Mouse (Mus musculus): Measurements from ENCODE around the gene Cdc6. TPM values are rescaled to one million over a fixed set of nuclear protein-coding genes. Genes with fewer than 3 reads are reported as not detected.

Cdc6 gene
- polyA plus RNA-seq, 1 experiment = 11.8 TPM

DNA sequence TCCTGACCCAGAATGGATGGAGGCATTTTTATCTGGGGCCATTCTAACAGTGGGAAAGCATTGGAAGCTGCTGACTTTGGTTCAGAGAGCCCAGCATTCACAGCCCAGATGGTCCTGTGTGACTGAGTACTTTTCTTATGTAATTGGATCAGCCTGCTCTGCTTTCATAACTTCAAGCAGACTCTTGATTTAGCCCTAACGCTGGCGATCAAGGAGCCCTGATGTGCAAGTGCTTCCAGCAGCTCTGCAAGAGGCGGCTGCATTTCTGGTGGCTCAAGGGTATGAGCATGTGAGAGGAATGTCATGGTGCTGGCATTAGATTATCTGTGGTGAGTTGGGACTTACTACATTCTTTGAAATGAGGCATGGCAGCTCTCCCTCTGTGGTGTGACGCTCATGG, 35.6 kb upstream of the Cdc6 start:
- Histone ChIP-seq H3K4me1 (ENCODE audit: control insufficient read depth, insufficient read depth, low read length) (no peaks in the 10 kb centered on the region; the same call in 1 of the 2 replicates), H3K4me3 (ENCODE audit: insufficient read depth, low read length) (no peak overlapping the region), H3K27ac (ENCODE audit: insufficient read depth, low read length) (0 out of 2 replicates have a peak overlapping the region, but pooled peaks have one; percentile 1)
- TF ChIP-seq POLR2A (IDR thresholded peaks at IDR 0.05; ENCODE audit: low read depth, low read length) = no peak
- TF ChIP-seq CTCF (IDR thresholded peaks at IDR 0.05; ENCODE audit: borderline replicate concordance, insufficient read depth, low read length) = no peak

DNA sequence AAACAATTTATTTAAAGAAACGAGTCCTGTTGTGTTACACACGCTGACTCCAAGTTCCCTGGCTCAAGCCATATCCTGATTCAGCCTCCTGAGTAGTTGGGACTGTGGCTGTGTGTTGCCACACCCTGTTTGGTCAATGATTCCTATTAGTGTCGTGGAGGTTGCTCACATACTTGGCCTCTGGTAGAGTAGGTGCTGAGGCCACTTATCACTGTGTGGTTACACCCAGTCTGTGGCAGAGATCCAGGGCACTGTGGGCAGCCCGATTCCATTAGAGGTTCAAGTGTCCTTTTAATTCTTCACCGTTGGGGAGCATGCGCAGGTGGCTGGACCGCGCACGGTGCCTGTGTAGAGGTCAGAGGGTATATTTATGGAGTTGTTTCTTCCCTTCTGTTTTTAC, 33.7 kb upstream of the Cdc6 start:
- Histone ChIP-seq H3K4me1 (ENCODE audit: control insufficient read depth, insufficient read depth, low read length) (no peaks in the 10 kb centered on the region; the same call in 1 of the 2 replicates), H3K27ac (ENCODE audit: insufficient read depth, low read length) (no peak overlapping the region), H3K4me3 (ENCODE audit: insufficient read depth, low read length) (no peak overlapping the region)
- TF ChIP-seq POLR2A (IDR thresholded peaks at IDR 0.05; ENCODE audit: low read depth, low read length) = no peak
- TF ChIP-seq CTCF (IDR thresholded peaks at IDR 0.05; ENCODE audit: borderline replicate concordance, insufficient read depth, low read length) = no peak

DNA sequence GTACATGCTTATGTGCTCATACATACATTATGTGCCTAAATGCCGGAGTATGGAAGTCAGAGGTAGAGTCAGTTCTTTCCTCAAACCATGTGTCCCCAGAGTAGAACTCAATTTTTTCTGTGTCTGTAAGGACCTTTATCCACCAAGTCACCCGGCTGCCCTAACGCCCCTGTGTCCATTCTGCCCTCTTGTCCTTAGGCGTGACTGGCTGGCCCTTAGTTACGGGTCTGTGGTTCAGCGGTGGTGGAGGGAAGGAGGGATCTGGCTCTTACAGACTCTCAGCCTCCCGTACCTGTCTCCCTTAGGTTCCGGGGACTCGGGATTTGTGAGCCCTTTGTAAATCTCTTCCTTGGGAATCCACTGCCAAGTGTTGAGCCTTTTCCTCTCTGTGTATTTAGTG, 30.6 kb upstream of the Cdc6 start:
- no peak overlapping the region for H3K4me3 ChIP-seq (ENCODE audit: insufficient read depth, low read length)
- H3K27ac ChIP-seq (ENCODE audit: insufficient read depth, low read length) = no peak overlapping the region
- H3K4me1 ChIP-seq (ENCODE audit: control insufficient read depth, insufficient read depth, low read length) = no peaks in the 10 kb centered on the region; the same call in 1 of the 2 replicates
- TF ChIP-seq POLR2A (IDR thresholded peaks at IDR 0.05; ENCODE audit: low read depth, low read length) (no peak), CTCF (IDR thresholded peaks at IDR 0.05; ENCODE audit: borderline replicate concordance, insufficient read depth, low read length) (no peak)

DNA sequence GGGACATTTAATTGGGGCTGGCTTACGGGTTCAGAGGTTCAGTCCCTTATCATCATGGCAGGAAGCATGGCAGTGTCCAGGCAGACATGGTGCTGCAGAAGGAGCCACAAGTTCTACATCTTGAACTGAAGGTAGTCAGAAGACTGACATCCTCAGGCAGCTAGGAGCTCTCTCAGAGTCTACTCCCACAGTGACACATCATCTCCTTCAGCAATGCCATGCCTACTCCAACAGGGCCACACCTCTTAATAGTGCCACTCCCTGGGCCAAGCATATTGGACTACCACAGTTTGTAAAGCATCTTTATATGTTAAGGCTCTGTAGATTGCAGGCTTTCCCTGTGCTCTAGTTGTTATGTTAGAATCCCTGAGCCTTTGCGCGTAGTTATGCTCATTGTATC, 19.9 kb upstream of the Cdc6 start:
- no peak overlapping the region for H3K27ac ChIP-seq (ENCODE audit: insufficient read depth, low read length)
- no peak overlapping the region for H3K4me3 ChIP-seq (ENCODE audit: insufficient read depth, low read length)
- TF ChIP-seq CTCF (IDR thresholded peaks at IDR 0.05; ENCODE audit: borderline replicate concordance, insufficient read depth, low read length) = no peak
- no peak for TF ChIP-seq POLR2A (IDR thresholded peaks at IDR 0.05; ENCODE audit: low read depth, low read length)
- no peaks in the 10 kb centered on the region for H3K4me1 ChIP-seq (ENCODE audit: control insufficient read depth, insufficient read depth, low read length)

DNA sequence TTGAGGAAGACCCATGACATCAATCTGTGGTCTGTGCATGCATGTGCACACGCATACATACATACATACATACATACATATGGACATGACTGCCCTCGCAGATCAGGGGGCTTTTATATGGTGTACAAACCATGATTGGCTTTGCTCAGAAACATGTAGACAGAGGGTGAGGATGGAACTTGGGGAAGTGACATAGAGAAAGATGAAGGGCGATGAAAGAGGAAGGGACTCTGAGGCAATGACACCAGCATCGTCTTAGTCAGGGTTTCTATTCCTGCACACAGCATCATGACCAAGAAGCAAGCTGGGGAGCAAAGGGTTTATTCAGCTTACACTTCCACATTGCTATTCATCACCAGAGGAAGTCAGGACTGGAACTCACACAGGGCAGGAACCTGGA, 18.5 kb upstream of the Cdc6 start:
- no peak overlapping the region for H3K4me3 ChIP-seq (ENCODE audit: insufficient read depth, low read length)
- H3K4me1 ChIP-seq (ENCODE audit: control insufficient read depth, insufficient read depth, low read length) = no peaks in the 10 kb centered on the region
- TF ChIP-seq CTCF (IDR thresholded peaks at IDR 0.05; ENCODE audit: borderline replicate concordance, insufficient read depth, low read length) (no peak), POLR2A (IDR thresholded peaks at IDR 0.05; ENCODE audit: low read depth, low read length) (no peak)
- no peak overlapping the region for H3K27ac ChIP-seq (ENCODE audit: insufficient read depth, low read length)

DNA sequence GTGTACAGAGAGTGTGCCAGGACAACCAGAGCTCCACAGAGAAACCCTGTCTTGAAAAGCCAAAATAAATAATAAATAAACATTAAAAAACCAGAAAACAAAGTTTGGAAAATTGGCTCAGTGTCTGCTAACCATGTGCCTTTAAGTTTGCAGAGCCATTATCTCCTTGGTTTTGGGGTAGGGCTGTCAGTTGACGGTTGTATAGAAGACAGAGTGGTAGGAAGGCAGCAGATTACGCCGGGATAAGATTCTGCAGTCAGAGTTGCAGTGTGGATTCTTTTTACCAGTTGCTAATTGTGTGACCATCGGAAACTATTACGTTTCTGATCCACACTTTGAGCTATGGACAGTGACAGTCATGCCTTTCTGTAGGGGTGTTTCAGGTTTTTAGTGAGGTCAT, 17.6 kb upstream of the Cdc6 start:
- Histone ChIP-seq H3K27ac (ENCODE audit: insufficient read depth, low read length) (no peak overlapping the region), H3K4me3 (ENCODE audit: insufficient read depth, low read length) (no peak overlapping the region), H3K4me1 (ENCODE audit: control insufficient read depth, insufficient read depth, low read length) (no peaks in the 10 kb centered on the region)
- TF ChIP-seq POLR2A (IDR thresholded peaks at IDR 0.05; ENCODE audit: low read depth, low read length) (no peak), CTCF (IDR thresholded peaks at IDR 0.05; ENCODE audit: borderline replicate concordance, insufficient read depth, low read length) (no peak)

DNA sequence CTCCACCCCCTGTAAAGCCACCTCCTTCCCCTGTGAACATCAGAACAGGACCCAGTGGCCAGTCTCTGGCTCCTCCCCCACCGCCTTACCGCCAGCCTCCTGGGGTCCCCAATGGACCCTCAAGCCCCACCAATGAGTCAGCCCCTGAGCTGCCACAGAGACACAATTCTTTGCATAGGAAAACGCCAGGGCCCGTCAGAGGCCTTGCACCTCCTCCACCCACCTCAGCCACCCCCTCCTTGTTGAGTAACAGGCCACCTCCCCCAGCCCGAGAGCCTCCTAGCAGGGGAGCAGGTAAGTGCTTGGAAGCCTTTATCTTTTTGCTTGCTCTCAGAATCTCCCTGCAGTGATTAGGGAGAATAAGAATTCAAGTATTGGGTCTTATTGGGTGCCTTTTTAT, 15.2 kb upstream of the Cdc6 start:
- no peaks in the 10 kb centered on the region for H3K4me1 ChIP-seq (ENCODE audit: control insufficient read depth, insufficient read depth, low read length)
- H3K27ac ChIP-seq (ENCODE audit: insufficient read depth, low read length) = no peak overlapping the region
- no peak overlapping the region for H3K4me3 ChIP-seq (ENCODE audit: insufficient read depth, low read length)
- no peak for TF ChIP-seq POLR2A (IDR thresholded peaks at IDR 0.05; ENCODE audit: low read depth, low read length)
- no peak for TF ChIP-seq CTCF (IDR thresholded peaks at IDR 0.05; ENCODE audit: borderline replicate concordance, insufficient read depth, low read length)

DNA sequence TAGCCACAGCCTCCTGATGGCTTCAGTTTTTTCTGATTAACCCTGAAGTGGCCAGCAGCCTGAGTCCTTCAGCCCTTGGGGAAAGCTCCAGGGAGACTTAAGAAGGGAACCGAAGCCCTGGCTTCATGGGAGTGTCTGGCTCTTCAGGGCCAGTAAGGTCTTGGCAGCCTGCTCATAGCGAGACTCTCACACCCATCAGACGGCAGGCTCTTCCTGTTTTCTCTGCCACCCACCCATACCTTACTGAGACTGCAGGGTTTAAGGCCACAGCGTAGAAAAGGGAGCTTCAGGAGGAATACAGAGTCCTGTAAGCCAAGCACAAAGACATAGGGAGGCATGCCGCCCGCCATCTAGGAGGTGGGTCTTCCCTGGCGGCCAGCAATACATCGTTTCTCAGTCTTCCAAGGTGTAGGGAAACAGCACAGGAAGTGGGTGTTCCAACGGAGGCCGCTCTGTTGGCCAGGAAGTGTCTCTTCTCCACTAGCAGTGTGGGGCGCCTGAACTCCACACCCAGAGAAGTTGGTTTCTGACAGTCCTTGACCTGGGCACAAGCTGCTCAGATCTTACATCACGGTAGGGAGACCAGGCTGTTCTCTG, 7.0 kb upstream of the Cdc6 start:
- no peak overlapping the region for H3K4me3 ChIP-seq (ENCODE audit: insufficient read depth, low read length)
- H3K27ac ChIP-seq (ENCODE audit: insufficient read depth, low read length) = no peak overlapping the region
- TF ChIP-seq POLR2A (IDR thresholded peaks at IDR 0.05; ENCODE audit: low read depth, low read length) (no peak), CTCF (IDR thresholded peaks at IDR 0.05; ENCODE audit: borderline replicate concordance, insufficient read depth, low read length) (no peak)

DNA sequence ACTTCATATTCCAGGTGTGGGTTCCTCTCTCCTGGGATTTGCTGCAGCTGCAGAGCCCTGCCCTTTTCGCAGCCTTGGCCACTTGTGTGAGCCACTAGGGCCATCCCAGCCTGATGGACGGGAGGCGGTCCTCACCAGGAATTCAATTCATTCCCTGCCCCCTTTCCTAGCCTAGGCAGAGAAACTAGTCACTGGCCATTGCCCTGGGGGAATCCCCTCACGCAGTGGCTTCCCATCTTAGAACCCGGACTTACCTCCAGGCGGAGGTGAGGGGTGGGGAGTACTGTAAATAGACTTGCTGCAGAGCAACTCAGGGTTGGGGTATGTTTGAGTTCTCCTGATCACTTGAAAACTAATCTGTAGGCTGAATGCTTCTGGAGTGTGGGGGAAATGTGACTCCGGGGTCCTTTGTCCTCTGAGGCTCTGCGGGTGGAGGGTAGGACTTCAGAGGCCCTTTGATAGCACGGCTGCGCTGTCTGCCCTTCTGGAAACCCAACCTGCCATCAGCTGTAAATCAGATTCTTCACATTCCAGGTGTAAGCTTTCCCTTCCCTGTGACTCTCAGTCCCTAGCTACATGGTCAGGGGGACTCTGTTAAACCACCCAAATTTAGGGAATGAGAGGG, 4.9 kb upstream of the Cdc6 start:
- Histone ChIP-seq H3K4me3 (ENCODE audit: insufficient read depth, low read length) (no peak overlapping the region), H3K4me1 (ENCODE audit: control insufficient read depth, insufficient read depth, low read length) (no peaks in the 10 kb centered on the region), H3K27ac (ENCODE audit: insufficient read depth, low read length) (no peak overlapping the region)
- TF ChIP-seq CTCF (IDR thresholded peaks at IDR 0.05; ENCODE audit: borderline replicate concordance, insufficient read depth, low read length) (no peak), POLR2A (IDR thresholded peaks at IDR 0.05; ENCODE audit: low read depth, low read length) (no peak)

More for the DNA sequence above, 7.0 kb upstream of the Cdc6 start:
- H3K4me1 ChIP-seq (ENCODE audit: control insufficient read depth, insufficient read depth, low read length) = no peaks in the 10 kb centered on the region

DNA sequence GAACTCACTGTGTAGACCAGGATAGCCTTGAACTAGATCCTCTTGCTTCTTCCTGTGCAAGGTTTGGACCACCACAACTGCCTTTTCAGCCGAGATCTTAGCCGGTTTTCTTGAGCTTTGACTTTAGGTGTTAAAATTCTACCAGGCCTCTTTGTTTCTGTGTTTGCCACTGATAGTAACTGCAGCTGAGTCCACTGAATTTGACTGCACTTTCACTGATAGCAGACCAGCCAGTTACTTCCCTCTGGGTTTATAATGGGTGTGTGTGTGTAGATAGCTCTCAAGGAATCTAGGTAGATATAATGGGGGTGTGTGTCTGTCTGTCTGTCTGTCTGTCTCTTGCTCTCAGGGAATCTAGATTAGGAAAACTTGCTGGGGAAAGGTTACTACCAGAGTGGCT, 3.0 kb upstream of the Cdc6 start:
- H3K4me3 ChIP-seq (ENCODE audit: insufficient read depth, low read length) = no peak overlapping the region
- no peak overlapping the region for H3K27ac ChIP-seq (ENCODE audit: insufficient read depth, low read length)
- 0 out of 2 replicates have a peak, but pooled peaks cover 4% of the 10 kb centered on the region for H3K4me1 ChIP-seq (ENCODE audit: control insufficient read depth, insufficient read depth, low read length)
- no peak for TF ChIP-seq CTCF (IDR thresholded peaks at IDR 0.05; ENCODE audit: borderline replicate concordance, insufficient read depth, low read length)

Measured in embryonic fibroblast, embryonic 13.5 days (primary cell).